Mouse (Mus musculus) neural tube, embryonic 13.5 days (tissue): ENCODE results near the gene Csdc2. TPM values are rescaled to one million over a fixed set of nuclear protein-coding genes. Genes with fewer than 3 reads are reported as not detected.

Experiments
- ATAC-seq: fragments of 200-750 bp; cut with Nextera tagmentation; 2 replicates; pipeline ENCODE4 v1.8.0; 2017; ENCODE audit warnings: low read depth, mild to moderate bottlenecking, moderate TSS enrichment, moderate library complexity
- H3K27ac ChIP-seq: fragments of 300-500 bp; sonication (generic); replicated peaks from 2 replicates; pipeline ENCODE4 v1.5.1; 2015; ENCODE audit warnings: moderate library complexity, mild to moderate bottlenecking, inconsistent platforms
- H3K27me3 ChIP-seq: fragments of 300-500 bp; sonication (generic); 2 replicates; pipeline ENCODE4 v1.6.1; 2015; ENCODE audit warnings: mild to moderate bottlenecking, inconsistent platforms
- H3K36me3 ChIP-seq: fragments of 300-500 bp; sonication (generic); 2 replicates; pipeline ENCODE4 v1.6.1; 2015; ENCODE audit warnings: mild to moderate bottlenecking, inconsistent platforms
- H3K4me1 ChIP-seq: fragments of 300-500 bp; sonication (generic); replicated peaks from 2 replicates; pipeline ENCODE4 v1.6.1; 2015; ENCODE audit warnings: inconsistent platforms
- H3K4me2 ChIP-seq: fragments of 300-500 bp; sonication (generic); 2 replicates; pipeline ENCODE4 v1.6.1; 2015; ENCODE audit warnings: inconsistent platforms, mild to moderate bottlenecking, moderate library complexity
- H3K4me3 ChIP-seq: fragments of 300-500 bp; sonication (generic); 2 replicates; pipeline ENCODE4 v1.5.1; 2015; ENCODE audit warnings: mild to moderate bottlenecking, inconsistent platforms
- H3K9ac ChIP-seq: fragments of 300-500 bp; sonication (generic); 2 replicates; pipeline ENCODE4 v1.6.1; 2015; ENCODE audit warnings: moderate library complexity, mild to moderate bottlenecking, inconsistent platforms
- H3K9me3 ChIP-seq: fragments of 300-500 bp; sonication (generic); 2 replicates; pipeline ENCODE4 v1.6.1; 2016; ENCODE audit warnings: inconsistent platforms
- WGBS: fragments of 180-500 bp; shearing (Covaris S2); methylation state at CpG from one replicate; pipeline ENCODE4 v1.1.7; 2015; 5-methylcytosine and 5-hydroxymethylcytosine counted together
- polyA plus RNA-seq: library from polyadenylated mRNA; unstranded; fragments of >200 nt; fragmentation: Nextera tagmentation; extraction: Ambion mirVana; gene quantifications from 2 replicates; pipeline ENCODE4 v1.2.1, GENCODE M21; 2015

Csdc2 gene
- polyA plus RNA-seq, 1 experiment from 2014 or later, result 127 TPM

DNA sequence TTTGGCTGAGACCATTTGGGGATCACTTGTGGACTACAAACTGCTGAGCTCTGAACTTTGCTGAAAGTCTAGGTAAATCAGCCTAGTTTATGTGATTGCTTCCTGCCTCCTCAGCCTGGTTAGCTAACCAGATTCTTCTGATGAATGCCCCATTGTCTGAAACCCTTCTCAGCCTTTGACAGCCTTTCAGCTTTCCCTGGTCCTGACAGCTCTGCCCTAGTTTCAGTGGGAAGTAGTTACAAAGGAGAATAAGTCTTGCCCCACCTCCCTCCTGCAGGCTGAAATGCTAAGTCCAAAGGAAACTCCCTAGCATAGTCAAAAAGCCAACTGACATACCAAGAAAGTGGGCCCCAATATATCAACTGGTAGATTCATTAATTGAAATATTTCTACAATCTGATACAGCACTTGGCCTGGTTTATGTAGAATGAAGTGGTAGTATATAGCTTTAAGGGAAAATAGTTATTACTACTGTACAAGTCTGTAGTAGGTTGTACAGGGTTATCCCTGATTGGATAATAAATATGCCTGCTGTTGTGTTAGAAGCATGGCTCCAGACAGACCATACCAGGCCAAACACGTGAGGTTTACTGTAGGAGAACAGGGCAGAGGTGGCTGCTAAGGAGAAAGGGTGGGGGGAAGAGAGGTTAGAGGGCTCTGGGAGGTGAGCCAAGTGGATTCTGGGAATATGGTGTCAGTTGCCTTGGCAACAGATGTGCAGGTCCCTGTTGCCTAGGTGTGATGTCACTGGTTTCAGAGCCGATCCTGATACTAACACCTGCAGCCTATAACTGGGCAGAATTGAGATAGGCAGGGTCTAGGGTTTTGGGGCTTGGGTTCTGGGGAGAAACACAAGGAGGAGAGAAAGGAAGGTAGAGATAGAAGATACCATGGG, 49.0 kb downstream of the Csdc2 start:
- H3K4me2 ChIP-seq, result no peak overlapping the region
- H3K9ac ChIP-seq, result no peak overlapping the region
- no peak overlapping the region for H3K27ac ChIP-seq
- no peak overlapping the region for H3K4me3 ChIP-seq
- H3K4me1 ChIP-seq, result peaks cover 13% of the 10 kb centered on the region; the same call in 1 of the 2 replicates
- no peaks in the 10 kb centered on the region for H3K36me3 ChIP-seq
- H3K9me3 ChIP-seq, result no peaks in the 10 kb centered on the region
- ATAC-seq, result no peak
- H3K27me3 ChIP-seq, result no peaks in the 10 kb centered on the region
- WGBS, result 73% methylated on average over 2 of the region's 2 CpGs

DNA sequence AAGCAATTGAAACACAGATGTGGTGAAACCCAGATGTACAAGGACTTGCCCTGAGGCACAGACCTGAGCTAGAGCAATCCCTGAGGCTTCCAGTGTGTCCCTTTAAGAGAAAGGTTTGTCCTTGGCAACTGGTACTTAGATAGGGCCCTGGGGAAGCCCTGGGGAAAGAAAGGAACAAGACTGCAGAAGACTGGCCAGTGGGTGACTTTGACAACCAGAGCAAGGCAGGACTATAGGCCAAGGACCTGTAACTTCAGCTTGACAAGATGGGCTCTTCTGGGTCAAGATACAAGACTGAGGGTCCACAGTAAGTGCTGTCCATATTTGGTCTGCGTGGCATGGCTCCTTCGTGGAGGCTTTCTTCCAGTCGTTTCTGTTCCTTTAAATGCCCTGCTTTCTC, 51.1 kb downstream of the Csdc2 start, which contains the start of gene Xrcc6:
Gene Xrcc6 (plus strand): TSS at position 190 of the 400 bp plus-strand sequence.
- Histone ChIP-seq H3K27ac (no peak within 1 kb of the TSS), H3K4me3 (no peak within 1 kb of the TSS)

DNA sequence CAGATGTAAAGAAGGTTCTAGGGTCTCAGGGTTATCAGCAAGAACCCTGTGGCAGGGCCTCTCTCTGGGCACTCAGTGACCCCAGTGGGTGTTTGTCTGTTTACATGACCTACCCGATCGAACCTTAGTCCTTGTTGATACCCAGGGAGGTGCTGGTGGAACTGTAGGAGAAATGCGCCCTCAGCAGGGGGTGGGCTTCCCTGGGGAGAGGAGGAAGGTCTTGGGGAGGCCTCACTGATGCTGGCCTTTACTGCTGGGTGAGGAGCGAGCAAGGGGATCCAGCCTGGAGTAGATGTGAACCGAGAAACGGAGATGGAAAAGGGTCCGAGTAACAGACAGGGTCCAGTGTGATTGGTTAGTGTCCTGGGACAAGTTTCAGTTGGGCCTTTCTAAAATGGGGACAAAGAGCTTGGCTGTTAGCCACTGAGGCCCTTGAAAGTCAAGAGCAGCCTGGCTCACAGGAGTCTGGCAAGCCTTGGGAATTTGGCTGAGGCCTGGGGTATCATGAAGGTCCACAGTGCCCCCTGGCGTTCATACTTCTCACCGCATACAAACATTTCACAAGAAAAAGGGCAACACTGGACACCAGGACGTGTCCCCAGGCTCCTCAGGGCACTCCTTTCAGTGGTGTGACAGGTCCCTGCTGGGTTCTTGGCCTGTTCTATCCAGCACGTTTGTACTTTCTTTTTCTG, 53.0 kb downstream of the Csdc2 start:
- Histone ChIP-seq H3K4me3 (no peak overlapping the region), H3K9ac (no peak overlapping the region), H3K27ac (no peak overlapping the region), H3K4me2 (no peak overlapping the region), H3K27me3 (no peaks in the 10 kb centered on the region), H3K9me3 (no peaks in the 10 kb centered on the region), H3K4me1 (peaks cover 13% of the 10 kb centered on the region; the same call in 1 of the 2 replicates), H3K36me3 (peaks cover 24% of the 10 kb centered on the region)
- ATAC-seq, result peak; percentile 77; the same call in 1 of the 2 replicates
- 42% methylated on average over 11 of the region's 11 CpGs for WGBS

More for the DNA sequence above, 51.1 kb downstream of the Csdc2 start, which contains the start of gene Xrcc6:
- no peak within 1 kb of the TSS for H3K9ac ChIP-seq
- peaks cover 6% of the 10 kb centered on the region; the same call in 1 of the 2 replicates for H3K36me3 ChIP-seq
- peaks cover 13% of the 10 kb centered on the region; the same call in 1 of the 2 replicates for H3K4me1 ChIP-seq
- H3K27me3 ChIP-seq, result no peaks in the 10 kb centered on the region
- ATAC-seq, result no peak
- H3K4me2 ChIP-seq, result no peak within 1 kb of the TSS
- no peaks in the 10 kb centered on the region for H3K9me3 ChIP-seq
- 85% methylated on average over 3 of the region's 3 CpGs for WGBS

DNA sequence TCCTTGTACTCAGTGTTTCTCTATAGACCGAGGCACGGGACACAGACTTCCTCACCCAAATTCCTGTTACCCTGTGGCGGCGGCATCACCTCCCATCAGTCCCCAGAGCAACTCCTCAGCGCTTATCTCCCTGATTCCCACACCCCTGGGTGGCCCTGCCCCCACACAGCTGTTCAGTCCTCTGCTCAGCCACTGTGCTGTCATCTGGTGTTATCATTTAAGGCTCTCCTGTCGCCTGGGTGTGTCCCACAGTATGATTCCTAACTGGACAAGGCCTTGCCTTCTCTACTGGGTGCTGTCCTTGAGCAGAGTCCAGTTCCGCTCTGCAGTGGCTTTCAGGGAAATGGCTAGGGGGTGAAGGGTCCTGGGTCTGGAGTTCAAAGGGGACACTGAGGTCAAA, 54.0 kb downstream of the Csdc2 start:
- Histone ChIP-seq H3K36me3 (peaks cover 35% of the 10 kb centered on the region), H3K4me2 (no peak overlapping the region), H3K9ac (no peak overlapping the region), H3K27me3 (no peaks in the 10 kb centered on the region), H3K9me3 (no peaks in the 10 kb centered on the region), H3K4me1 (peaks cover 8% of the 10 kb centered on the region; the same call in 1 of the 2 replicates), H3K4me3 (no peak overlapping the region), H3K27ac (no peak overlapping the region)
- WGBS, result 58% methylated on average over 7 of the region's 7 CpGs
- no peak for ATAC-seq

DNA sequence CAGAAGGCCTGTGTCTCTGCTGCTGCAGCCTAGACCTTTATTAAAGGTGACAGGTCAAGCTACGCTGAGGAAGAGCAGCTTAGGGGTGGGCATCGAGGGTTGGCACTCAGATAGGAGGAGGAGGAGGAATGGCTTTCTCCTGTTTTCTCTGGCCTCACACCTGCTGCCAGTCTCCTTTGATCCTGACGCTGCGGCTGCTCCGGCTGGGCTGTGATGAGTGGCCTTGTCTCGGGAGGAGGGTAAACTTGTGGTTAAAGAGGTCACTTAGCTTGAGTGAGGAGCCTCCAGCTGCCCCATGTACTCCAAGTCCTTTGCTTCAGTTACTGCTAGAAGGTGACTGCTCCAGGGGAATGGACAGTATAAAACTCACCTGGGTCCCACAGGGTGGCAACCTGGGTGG, 57.4 kb downstream of the Csdc2 start:
- no peak for ATAC-seq
- peaks cover 4% of the 10 kb centered on the region; the same call in 1 of the 2 replicates for H3K4me1 ChIP-seq
- WGBS, result 84% methylated on average over 6 of the region's 6 CpGs
- no peak overlapping the region for H3K27ac ChIP-seq
- no peak overlapping the region for H3K9ac ChIP-seq
- no peak overlapping the region for H3K4me3 ChIP-seq
- H3K9me3 ChIP-seq, result no peaks in the 10 kb centered on the region
- H3K27me3 ChIP-seq, result no peaks in the 10 kb centered on the region
- peaks cover 67% of the 10 kb centered on the region for H3K36me3 ChIP-seq
- no peak overlapping the region for H3K4me2 ChIP-seq

Other genes starting within 250 kb of the Csdc2 start
- gene Chadl, start 239.5 kb upstream of the Csdc2 start, polyA plus RNA-seq, result 12.3 and 13.8 TPM in 2 replicates
- 43.9 and 47.6 TPM in 2 replicates for gene Zc3h7b, start 191.7 kb upstream of the Csdc2 start, polyA plus RNA-seq
- 114 and 115 TPM in 2 replicates for gene Rangap1, start 191.2 kb upstream of the Csdc2 start, polyA plus RNA-seq
- 20.6 and 21.4 TPM in 2 replicates for gene Tef, start 134.3 kb upstream of the Csdc2 start, polyA plus RNA-seq
- gene Tob2, start 78.0 kb upstream of the Csdc2 start, polyA plus RNA-seq, result 13.5 and 16.5 TPM in 2 replicates
- gene Phf5a, start 64.8 kb upstream of the Csdc2 start, polyA plus RNA-seq, result 111 and 129 TPM in 2 replicates
- 252 and 268 TPM in 2 replicates for gene Aco2, start 64.5 kb upstream of the Csdc2 start, polyA plus RNA-seq
- gene Polr3h, start 10.5 kb upstream of the Csdc2 start, polyA plus RNA-seq, result 78.6 and 80.6 TPM in 2 replicates
- gene Pmm1, start 24.2 kb downstream of the Csdc2 start, polyA plus RNA-seq, result 62.2 and 75.2 TPM in 2 replicates
- gene 1700029P11Rik, start 43.8 kb downstream of the Csdc2 start, polyA plus RNA-seq, result not detected in 2 replicates
- 45.0 and 46.7 TPM in 2 replicates for gene Xrcc6, start 51.1 kb downstream of the Csdc2 start, polyA plus RNA-seq
- 43.4 and 46.2 TPM in 2 replicates for gene Desi1, start 97.1 kb downstream of the Csdc2 start, polyA plus RNA-seq
- 230 and 245 TPM in 2 replicates for gene Snu13, start 110.8 kb downstream of the Csdc2 start, polyA plus RNA-seq
- gene 4930407I10Rik, start 122.4 kb downstream of the Csdc2 start, polyA plus RNA-seq, result not detected in 2 replicates
- gene Mei1, start 133.2 kb downstream of the Csdc2 start, polyA plus RNA-seq, result 0.04 TPM in 1 of 2 replicates, not detected in the other
- 13.0 and 14.7 TPM in 2 replicates for gene Ccdc134, start 191.2 kb downstream of the Csdc2 start, polyA plus RNA-seq
- 184 and 189 TPM in 2 replicates for gene Srebf2, start 210.4 kb downstream of the Csdc2 start, polyA plus RNA-seq